Mouse (Mus musculus) mouse embryonic stem cell (cell line): Measurements from ENCODE around the gene Man1a2.

Experiments used
- in situ Hi-C, 2 experiments: fragments of 300-500 bp; cut with MboI; formaldehyde crosslinking; loops; 1 replicate in 1 of 2; 3 replicates in 1 of 2; pipeline ENCODE4 v1.14.3; 2019 to 2020; ENCODE audit warnings: low sequenced_read_pairs in 2 of 2, low pct_unique_long_range_greater_than_20kb in 1 of 2, mixed read lengths in 1 of 2; ENCODE audit not compliant: unreplicated experiment in 1 of 2

Gene Man1a2

DNA sequence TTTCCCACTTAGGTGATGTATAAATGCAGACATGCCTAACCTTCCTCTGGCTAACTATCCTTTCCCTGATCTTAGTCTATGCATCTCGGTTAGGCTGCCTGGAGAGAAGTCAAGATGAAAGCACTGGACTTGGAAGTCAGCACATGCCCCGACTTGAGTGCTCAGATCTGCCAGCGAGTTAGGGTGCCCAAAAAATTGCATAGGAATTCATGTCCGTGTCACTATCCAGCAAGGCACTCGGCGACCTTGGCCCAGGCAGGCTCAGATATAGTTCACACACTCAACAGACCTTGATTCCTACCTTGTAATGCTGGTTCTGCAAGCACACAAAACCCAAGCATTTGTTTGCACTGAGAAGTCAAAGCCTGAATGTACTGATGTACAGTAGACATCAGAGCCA lies 3.4 kb upstream of the Man1a2 start:
- in situ Hi-C loops, result no loop called here

DNA sequence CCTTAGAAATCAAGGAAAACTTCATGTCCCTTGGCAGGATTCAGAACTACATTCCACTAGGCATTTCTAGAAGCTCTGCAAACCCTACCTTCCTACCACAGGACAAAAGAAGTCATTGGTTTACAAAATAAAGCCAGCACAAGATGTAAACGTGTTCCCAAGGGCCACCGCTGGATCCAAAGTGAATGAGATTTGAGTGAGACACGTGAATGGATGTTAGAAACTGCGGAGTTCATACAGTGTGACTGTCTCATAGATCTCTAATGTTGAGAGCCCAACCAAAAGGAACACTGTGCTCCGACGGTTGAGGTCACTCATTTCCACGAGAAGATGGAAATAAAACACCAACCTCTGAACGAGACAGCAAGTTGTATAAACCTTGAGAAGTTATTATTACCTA lies 1.5 kb upstream of the Man1a2 start:
- in situ Hi-C loops, result no loop called here

DNA sequence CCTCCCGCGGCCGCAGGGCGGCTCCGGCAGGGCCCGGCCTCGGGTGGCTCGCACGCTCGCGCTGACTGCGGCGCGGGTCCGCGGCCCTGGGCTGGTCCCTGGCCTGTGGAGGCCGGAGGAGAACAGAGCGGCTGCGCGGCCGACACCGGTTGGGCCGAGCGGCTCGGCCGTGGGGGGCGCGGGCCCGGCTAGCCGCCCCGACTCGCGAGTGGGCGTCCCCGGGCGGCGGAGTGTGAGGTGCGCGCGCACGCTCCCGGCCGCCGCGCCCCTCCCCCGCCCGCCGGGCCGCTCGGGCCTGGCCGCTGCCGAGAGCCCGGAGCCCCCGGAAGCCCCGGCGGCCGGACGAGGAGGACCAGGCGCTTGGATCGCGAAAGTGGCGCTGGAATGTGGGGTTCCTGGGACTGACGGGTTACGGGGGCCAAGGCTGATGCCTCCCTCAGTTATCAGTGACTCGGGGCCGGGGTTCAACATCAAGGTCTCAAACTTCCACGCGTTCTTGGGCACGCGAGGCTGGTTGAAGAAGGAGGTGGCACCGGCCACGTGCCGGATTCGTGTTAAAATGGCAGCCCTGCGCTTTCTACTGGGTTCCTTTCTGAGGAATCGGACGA lies 564 bp upstream of the Man1a2 start:
- in situ Hi-C loops, result no loop called here

DNA sequence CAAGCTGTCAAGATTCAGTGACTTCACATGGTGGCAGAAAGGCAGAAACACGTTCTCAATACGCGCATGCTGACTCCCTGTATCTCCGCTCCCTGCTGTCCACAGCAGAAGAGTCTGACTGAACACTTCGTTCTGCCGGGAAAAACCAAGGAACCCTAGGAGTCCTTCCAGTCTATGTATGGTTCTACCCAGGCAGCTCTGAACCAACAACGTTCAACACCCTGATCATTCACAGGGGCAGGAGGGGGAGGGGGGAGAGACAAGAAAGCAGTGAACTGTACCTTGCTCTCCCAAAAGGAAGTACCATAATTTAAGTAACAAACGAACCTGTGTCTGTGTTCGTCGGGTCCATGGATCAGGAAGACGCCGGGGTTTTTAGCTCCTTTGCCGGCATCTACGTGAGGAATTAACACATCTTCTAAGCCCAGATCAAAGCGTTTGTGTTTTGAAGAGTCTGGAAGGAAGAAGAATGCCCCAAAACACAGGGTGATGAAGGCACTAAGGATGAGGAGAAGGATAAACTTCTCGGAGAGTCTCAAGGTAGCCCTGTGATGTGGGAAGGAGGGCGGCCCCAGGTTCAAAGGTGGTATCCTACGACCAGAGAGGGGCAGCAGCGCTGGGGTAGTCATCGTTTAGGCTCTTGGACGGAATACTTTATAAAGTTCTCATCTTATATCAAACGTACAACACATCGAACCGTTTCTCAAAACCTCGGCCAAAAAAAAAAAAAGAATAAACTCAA lies 898 bp downstream of the Man1a2 start:
- in situ Hi-C loops, result no loop called here

DNA sequence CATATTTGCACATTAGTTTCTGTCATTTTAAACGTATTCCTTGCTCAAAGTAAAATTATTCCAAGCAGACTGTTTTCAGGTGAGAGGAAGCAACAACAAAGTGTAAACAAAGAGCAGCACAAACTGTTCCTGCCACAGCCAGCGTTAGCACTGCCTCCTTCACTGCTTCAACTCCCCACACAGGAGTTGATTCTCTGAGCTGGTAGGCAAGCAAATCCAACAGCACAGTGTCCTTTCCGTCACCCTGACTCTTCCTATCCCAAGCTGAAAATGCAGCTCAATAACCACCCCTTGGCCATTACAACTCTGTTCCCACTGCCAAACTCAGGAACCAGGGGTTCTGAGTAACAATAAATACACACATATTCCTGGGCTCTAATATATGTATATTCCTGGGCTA lies 2.5 kb downstream of the Man1a2 start:
- in situ Hi-C loops, result no loop called here

DNA sequence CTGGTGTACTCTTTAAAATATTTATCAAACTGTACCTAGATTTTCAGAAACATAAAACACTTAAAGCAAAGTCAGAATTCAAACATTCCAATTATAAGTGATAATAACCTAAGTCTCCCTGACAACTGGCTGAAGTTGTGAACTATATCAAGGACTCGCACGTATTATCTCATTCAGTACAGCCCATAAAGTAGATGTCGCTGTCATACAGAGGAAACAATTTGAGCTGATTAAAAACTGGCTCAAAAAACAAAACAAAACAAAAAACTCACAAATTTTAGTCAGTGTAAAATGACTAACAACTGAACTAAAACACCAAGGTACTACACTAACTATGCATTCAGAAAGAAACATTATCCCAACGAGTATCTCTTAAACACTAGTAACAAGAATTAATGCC lies 3.0 kb downstream of the Man1a2 start:
- in situ Hi-C loops, result no loop called here

DNA sequence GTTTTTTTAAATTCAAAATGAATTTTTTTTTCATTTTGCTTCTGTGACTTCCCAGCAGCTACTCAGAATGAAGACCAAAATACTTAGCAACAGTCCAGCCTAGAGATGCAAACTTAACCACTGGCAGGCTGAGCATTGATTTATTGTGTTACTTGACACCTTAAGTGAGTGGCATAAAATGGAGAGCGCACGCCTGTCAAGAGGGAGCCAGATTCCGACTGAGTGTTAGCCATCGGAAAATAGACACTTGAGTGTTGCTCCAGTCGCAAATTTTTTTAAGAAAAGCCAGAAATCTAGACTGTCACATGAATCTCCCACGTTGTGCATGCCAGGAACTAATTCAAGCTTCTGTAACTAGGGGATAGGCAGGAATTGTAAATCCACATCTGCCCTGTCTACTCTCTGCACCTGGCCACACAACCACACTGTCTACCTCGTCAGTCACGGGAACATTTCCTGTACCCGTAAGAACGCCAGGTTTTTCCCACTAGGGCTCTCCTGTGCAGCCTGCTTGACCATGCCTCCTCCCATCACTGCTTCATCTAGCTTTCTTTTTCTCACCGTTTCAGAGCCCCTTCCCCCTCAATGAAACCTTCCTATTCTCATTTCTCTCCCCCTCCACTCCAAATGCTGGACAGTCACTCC lies 3.7 kb downstream of the Man1a2 start:
- in situ Hi-C loops, result no loop called here

DNA sequence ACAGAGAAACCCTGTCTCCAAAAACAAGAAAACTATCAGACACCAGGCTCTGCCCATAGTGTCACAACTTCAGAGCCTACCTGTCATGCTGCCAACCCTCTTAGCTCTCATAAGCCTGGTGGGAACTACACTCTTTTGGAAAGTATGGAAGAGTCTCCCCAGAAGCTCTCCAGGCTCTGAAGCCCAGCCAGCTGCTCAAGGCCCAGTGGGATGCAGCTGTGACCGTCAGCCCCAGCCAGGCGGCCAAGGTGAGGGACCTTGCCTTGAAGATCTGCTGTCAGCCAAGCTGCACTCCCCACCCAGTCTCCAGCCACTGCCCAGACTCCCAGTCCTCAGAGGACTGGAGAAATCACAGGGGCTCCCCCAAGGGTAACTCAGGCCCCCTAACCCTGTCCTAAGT lies 5.1 kb downstream of the Man1a2 start:
- in situ Hi-C loops, result no loop called here

DNA sequence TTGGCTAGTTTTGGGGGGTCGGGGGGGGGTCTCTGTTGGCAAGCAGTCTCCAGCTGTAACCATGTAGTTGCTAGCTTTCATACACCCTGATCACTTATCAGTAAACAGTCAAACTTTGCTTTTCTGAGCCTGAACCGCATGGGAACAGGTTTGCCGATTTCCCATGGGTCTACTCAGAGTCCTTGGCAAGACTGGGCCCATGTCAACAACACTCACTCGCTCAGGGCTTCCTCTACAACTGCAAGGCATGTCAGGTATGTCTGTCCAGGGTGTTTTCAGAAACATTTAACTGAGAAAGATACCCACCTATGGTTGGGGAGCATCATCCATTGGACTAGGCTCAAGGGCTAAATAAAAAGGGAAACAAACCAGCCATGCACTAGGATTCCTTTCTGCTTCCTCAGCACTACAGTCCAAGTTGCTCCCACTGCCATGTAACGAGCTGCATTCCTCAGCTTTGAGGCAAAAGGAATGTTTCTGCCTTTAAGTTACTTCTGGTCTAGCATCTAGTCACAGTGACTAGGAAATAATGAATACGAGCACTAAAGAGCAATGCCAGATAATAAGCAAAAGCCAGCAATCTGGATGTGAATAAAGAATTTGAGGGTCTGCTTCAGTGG lies 6.2 kb downstream of the Man1a2 start:
- in situ Hi-C loops, result no loop called here

DNA sequence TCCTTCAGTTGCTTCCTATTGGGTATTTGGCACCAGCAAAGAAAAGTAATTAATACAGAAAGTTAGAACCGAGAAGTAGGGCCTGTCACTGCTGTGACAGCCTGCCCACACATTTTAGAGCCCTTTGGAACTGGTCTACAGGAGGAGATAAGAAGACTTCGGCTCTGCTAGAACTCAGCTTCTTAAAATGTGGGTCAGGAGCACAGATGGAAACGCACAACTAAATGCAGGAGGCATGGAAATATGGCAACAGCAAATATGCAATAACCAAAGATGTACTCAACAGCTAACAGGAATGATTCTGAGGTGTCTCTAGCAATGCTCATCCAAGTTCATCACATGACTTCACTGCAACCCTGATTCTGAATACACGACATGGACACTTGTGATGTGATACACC lies 10.2 kb downstream of the Man1a2 start:
- in situ Hi-C loops, result no loop called here

DNA sequence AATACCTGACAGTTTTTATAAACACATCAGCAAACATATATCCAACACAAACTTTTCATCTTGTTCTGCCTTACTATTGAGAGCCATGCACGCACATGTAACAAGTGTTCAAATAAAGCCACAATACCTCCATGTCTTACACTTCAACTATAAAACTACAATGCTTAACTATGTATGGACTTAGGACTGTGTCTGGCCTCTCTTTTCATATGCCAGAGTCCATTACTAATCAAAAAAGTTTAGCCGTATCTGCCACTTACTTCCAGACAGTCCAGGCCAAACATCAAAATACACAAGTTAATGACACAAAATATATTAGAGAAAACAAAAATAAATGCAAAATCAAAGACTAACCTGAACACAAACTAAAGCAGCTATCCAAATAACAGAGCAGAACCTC lies 14.9 kb downstream of the Man1a2 start:
- in situ Hi-C loops, result no loop called here

DNA sequence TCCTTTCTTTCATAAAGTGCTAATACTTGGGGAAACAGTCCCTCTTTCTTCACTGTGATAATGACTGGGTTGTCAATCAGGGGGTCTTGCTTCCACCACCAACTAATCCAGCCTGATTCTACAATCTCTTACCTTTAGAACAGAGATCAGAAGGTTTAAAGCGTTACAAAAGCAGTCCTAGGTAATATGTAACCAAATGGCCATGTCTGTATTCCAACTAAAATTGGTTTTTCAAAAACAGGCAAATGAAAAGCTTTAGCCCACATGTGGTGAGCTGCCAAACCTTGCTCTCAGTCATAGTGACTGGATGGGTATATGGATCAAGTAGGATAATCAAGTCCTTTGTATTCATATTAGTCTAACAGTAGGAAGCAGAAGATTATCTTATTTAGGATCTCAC lies 32.0 kb downstream of the Man1a2 start:
- in situ Hi-C loops, result no loop called here

DNA sequence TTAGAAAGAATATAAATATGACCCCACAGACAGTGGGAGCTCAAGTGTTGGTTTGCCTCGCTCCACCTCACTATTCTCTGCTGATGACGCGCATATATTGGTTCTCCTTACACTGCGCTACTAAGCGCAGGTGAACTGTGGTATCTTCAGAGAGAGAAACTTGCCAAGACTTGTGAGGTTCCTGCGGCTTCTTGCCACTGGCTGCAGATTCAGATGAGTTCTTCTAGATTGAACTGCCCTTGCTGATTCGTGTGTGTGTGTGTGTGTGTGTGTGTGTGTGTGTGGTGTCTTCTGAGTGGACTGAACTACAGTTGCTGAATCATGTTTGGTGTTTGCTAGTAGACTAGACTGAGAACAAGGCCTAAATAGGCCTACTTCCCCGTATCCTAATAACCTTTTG lies 43.7 kb downstream of the Man1a2 start:
- in situ Hi-C loops, result no loop called here

DNA sequence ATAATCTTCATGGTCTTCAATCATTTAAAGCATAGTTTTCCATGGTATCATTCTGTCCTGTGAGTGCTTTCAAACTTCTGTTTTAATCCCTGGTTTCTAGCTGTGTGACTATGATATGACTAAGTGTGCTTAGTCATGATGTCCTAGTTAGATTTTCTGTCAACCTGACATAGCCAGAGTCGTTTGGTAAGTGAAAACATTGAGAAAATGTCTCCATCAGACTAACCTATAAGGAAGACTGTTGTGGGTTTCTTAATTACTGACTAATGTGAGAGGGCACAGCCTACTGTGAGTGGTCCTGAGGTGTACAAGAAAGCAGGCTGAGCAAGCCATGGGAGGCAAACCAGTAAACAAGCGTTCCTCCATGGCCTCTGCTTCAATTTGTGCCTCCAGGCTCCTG lies 49.0 kb downstream of the Man1a2 start:
- in situ Hi-C loops, result no loop called here

DNA sequence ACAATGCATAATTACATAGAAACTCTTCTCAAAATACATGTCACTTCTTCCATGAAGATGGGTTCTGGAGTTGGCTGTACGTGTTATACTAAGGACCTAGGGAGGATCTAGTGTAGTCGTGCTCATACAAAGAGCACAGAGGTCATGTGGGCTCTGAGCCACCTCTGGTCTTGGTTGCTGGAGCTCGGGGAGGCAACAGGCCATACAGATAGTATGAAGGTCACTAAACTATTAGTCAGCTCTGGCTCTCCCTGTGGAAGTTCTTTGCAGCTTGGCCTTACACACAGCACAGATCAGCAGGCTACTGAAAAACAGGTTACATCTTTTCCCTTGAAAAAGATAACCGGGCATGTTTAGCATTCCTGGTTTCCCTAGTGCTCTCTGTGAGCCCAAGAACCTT lies 50.5 kb downstream of the Man1a2 start:
- in situ Hi-C loops, result no loop called here

DNA sequence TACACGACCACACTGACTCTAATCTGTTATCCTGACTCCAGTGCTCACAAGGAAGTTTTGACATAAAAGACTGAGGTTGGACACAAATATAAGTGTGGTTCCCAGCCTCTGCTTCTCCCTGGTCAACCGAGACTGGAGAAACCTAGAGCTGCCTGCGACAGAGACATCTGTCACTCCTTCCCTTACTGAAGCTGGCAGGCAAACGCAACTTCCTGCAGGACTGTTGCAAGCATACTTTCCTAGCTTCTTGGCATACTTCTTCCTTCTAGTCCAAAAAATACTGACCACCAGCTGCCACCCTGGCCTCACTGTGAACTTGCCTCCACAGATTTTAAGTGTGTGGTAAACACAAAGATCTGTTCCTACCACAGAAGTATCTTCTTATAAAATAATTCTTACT lies 66.8 kb downstream of the Man1a2 start:
- in situ Hi-C loops, result no loop called here

DNA sequence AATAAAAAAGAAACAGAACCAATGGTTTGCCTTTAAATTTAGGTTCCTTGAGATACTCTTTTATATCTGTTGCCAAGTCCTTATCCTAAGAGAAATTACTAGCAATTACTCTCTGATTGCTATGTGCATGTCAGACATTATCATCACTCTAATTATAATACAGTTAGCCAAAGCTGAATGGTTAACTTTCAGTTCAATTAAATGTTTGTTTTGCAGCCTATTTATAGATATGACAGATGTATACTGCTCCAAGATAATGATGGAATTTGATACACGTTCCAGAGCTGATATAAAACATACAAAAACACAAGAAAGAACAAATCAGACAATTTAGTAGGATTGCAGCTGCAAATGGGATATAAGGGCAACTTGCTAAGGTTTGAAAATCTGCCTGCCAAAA lies 74.4 kb downstream of the Man1a2 start:
- in situ Hi-C loops, result no loop called here

DNA sequence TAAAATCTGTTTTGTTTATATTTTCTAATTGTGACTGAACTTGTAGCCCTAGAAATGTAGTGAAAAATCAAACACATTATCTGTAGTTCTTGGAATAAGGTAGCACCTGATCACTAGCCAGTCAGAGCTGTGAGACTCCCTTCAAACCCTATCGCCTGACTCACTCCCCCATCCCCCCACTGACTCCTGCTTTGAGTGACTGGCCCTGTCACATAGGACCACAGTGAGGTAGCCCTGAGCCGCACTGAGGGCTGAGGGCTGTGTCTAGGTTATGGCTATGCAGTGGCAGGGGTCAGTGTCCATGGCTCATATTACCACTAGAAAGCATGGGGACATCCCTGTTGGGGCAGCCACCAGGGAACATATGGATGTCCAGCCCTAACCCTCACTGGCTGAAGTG lies 80.8 kb downstream of the Man1a2 start:
- in situ Hi-C loops, result no loop called here

DNA sequence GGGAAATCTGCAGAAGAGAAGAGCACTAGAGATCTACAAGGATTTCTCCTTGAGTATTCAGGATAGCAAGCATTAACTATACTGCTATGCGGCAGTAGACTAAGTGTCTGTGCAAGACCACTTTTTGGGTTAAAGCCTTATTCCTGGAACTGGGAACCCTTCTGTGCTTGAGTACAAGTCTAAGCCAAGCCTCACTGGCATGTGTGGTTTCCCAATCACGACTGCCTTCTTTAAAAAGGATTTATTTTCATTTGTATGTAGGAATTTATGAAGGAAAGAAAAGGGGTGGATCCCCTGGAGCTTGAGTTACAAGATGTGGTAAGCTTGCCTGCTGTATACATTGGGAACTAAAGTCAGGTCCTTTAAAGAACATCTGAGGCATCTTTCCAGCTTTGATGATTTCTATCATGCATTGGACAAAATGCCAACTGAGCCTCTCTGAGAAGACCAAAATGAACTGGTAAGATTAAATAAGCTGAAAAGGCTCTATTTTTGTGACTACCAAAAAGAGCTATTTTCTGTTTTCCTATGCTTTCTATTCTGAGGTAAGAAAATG lies 86.0 kb downstream of the Man1a2 start:
- in situ Hi-C loops, result no loop called here
